Mouse (Mus musculus) ES-Bruce4 (cell line): ENCODE data around the gene Slc9a2.

Experiments
- CTCF ChIP-seq: IDR thresholded peaks from one replicate; pipeline ENCODE4 v1.8.1; 2011; ENCODE audit warnings: low read depth, low read length
- EP300 ChIP-seq: IDR thresholded peaks from 2 replicates; pipeline ENCODE4 v1.6.1; 2011; ENCODE audit warnings: low read depth, low read length; ENCODE audit not compliant: insufficient read depth
- POLR2A ChIP-seq: IDR thresholded peaks from one replicate; pipeline ENCODE4 v1.8.1; 2011; ENCODE audit warnings: low read length; ENCODE audit not compliant: insufficient read depth

DNA sequence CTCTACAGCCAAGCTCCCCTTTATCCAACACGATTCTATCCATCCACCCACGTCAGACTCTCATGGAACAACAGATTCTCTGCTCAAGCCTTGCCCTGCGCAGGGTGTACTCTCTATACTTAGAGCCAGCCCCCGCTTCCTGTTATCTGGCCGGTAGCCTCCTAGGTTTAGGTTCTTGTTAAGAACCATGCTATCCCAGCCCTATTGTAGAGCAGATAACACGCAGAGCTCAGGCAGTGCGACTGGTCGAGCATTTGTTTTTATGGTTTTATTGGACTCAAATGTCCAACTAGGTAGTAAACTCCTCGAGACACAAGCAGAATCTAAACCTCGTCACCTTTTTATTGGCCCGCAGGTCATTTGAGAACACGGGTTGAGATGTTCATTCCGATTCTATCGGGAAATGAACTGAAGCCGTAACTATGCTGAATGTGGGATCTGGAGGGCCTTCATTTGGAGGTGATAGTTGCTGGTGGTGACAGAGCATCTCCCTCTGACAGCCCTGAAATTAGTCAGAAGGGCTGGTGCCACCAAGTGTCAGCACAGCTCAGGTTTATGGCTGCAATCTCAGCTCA lies 84.4 kb downstream of the Slc9a2 start:
- no peak for TF ChIP-seq CTCF
- no peak for TF ChIP-seq POLR2A
- TF ChIP-seq EP300 = no peak
